Mouse (Mus musculus): Measurements from ENCODE around the gene Sec16b.

Sec16b gene

GRCm38 (mm10) chr1:157506522-157506921 lies at the start of gene Sec16b:
TSS of gene Sec16b (plus strand) at chr1:157506728.
- peak; percentile 85 for DNase-seq (ENCODE audit: low spot score)

- no peak for DNase-seq (ENCODE audit: low spot score)
Observed at GRCm38 (mm10) chr1:157457789-157458188, 48.7 kb upstream of the Sec16b start.

- DNase-seq (ENCODE audit: low spot score), result no peak
Observed at GRCm38 (mm10) chr1:157458421-157459208, 47.9 kb upstream of the Sec16b start, which contains the start of gene Cryzl2. TSS of gene Cryzl2 (plus strand) at chr1:157458577.

GRCm38 (mm10) chr1:157459904-157460303 lies 46.6 kb upstream of the Sec16b start:
- DNase-seq (ENCODE audit: low spot score), result no peak

GRCm38 (mm10) chr1:157461276-157461675 lies 45.3 kb upstream of the Sec16b start:
- no peak for DNase-seq (ENCODE audit: low spot score)

- peak; percentile 84 for DNase-seq (ENCODE audit: low spot score)
Observed at GRCm38 (mm10) chr1:157462336-157462735, 44.2 kb upstream of the Sec16b start.

- no peak for DNase-seq (ENCODE audit: low spot score)
Observed at GRCm38 (mm10) chr1:157465194-157465593, 41.3 kb upstream of the Sec16b start.

- no peak for DNase-seq (ENCODE audit: low spot score)
Observed at GRCm38 (mm10) chr1:157467866-157468265, 38.7 kb upstream of the Sec16b start.

GRCm38 (mm10) chr1:157470761-157471386 lies 35.7 kb upstream of the Sec16b start:
- DNase-seq (ENCODE audit: low spot score), result no peak

GRCm38 (mm10) chr1:157472716-157473115 lies 33.8 kb upstream of the Sec16b start:
- no peak for DNase-seq (ENCODE audit: low spot score)

GRCm38 (mm10) chr1:157474865-157475264 lies 31.7 kb upstream of the Sec16b start:
- DNase-seq (ENCODE audit: low spot score), result no peak

- no peak for DNase-seq (ENCODE audit: low spot score)
Observed at GRCm38 (mm10) chr1:157476231-157476630, 30.3 kb upstream of the Sec16b start.

- peak; percentile 42 for DNase-seq (ENCODE audit: low spot score)
Observed at GRCm38 (mm10) chr1:157480090-157480489, 26.4 kb upstream of the Sec16b start.

- no peak for DNase-seq (ENCODE audit: low spot score)
Observed at GRCm38 (mm10) chr1:157480901-157481300, 25.6 kb upstream of the Sec16b start.

- DNase-seq (ENCODE audit: low spot score), result no peak
Observed at GRCm38 (mm10) chr1:157481666-157482065, 24.9 kb upstream of the Sec16b start.

GRCm38 (mm10) chr1:157484161-157484560 lies 22.4 kb upstream of the Sec16b start:
- DNase-seq (ENCODE audit: low spot score), result no peak

GRCm38 (mm10) chr1:157500657-157501056 lies 5.9 kb upstream of the Sec16b start:
- DNase-seq (ENCODE audit: low spot score), result no peak

GRCm38 (mm10) chr1:157501352-157501945 lies 5.1 kb upstream of the Sec16b start:
- DNase-seq (ENCODE audit: low spot score), result no peak

- DNase-seq (ENCODE audit: low spot score), result no peak
Observed at GRCm38 (mm10) chr1:157503071-157503470, 3.5 kb upstream of the Sec16b start.

GRCm38 (mm10) chr1:157506995-157507595 lies 567 bp downstream of the Sec16b start:
- peak; percentile 34 for DNase-seq (ENCODE audit: low spot score)

GRCm38 (mm10) chr1:157507814-157508213 lies 1.3 kb downstream of the Sec16b start:
- DNase-seq (ENCODE audit: low spot score), result peak; percentile 71

GRCm38 (mm10) chr1:157512690-157513448 lies 6.3 kb downstream of the Sec16b start:
- DNase-seq (ENCODE audit: low spot score), result no peak

All from MN1 (cell line).